Mouse (Mus musculus) hindbrain, embryonic 15.5 days (tissue): ENCODE measurements at regions not wholly inside any gene's neighbourhood (a gene's known extent, or its start where the extent isn't known, plus 50 kb on each side); places are given as distances from the start of the nearest gene placed in this dataset.

ENCODE experiments used
- ATAC-seq: fragments of 200-750 bp; cut with Nextera tagmentation; 2 replicates; pipeline ENCODE4 v1.8.0; 2017; ENCODE audit warnings: low read depth, moderate number of reproducible peaks, moderate TSS enrichment; ENCODE audit not compliant: low FRiP score
- H3K27ac ChIP-seq: fragments of 300-500 bp; sonication (generic); replicated peaks from 2 replicates; pipeline ENCODE4 v1.5.1; 2015; ENCODE audit warnings: mild to moderate bottlenecking, inconsistent platforms
- H3K27me3 ChIP-seq: fragments of 300-500 bp; sonication (generic); 2 replicates; pipeline ENCODE4 v1.6.1; 2015; ENCODE audit warnings: control low read depth, inconsistent platforms
- H3K36me3 ChIP-seq: fragments of 300-500 bp; sonication (generic); 2 replicates; pipeline ENCODE4 v1.6.1; 2015; ENCODE audit warnings: control low read depth, inconsistent platforms
- H3K4me1 ChIP-seq: fragments of 300-500 bp; sonication (generic); replicated peaks from 2 replicates; pipeline ENCODE4 v1.6.1; 2015; ENCODE audit warnings: control low read depth, inconsistent platforms
- H3K4me2 ChIP-seq: fragments of 300-500 bp; sonication (generic); 2 replicates; pipeline ENCODE4 v1.6.1; 2015; ENCODE audit warnings: moderate library complexity, mild to moderate bottlenecking, inconsistent platforms
- H3K4me3 ChIP-seq: fragments of 300-500 bp; sonication (generic); 2 replicates; pipeline ENCODE4 v1.5.1; 2015; ENCODE audit warnings: mild to moderate bottlenecking, inconsistent platforms
- H3K9ac ChIP-seq: fragments of 300-500 bp; sonication (generic); 2 replicates; pipeline ENCODE4 v1.6.1; 2015; ENCODE audit warnings: inconsistent platforms
- H3K9me3 ChIP-seq: fragments of 300-500 bp; sonication (generic); 2 replicates; pipeline ENCODE4 v1.6.1; 2016; ENCODE audit warnings: control low read depth, inconsistent platforms
- WGBS: fragments of 180-500 bp; shearing (Covaris S2); methylation state at CpG from one replicate; pipeline ENCODE4 v1.1.7; 2015; 5-methylcytosine and 5-hydroxymethylcytosine counted together

GRCm38 (mm10) chr6:140297969-140298554 lies 125.8 kb upstream of the Plekha5 start:
- peak overlapping the region; percentile 22 for H3K4me2 ChIP-seq
- no peak overlapping the region for H3K4me3 ChIP-seq
- no peaks in the 10 kb centered on the region for H3K27me3 ChIP-seq
- WGBS, result 57% methylated on average over 14 of the region's 14 CpGs
- no peak overlapping the region for H3K9ac ChIP-seq
- ATAC-seq, result peak; percentile 45; the same call in 1 of the 2 replicates
- no peaks in the 10 kb centered on the region for H3K9me3 ChIP-seq
- peaks cover 7% of the 10 kb centered on the region; the same call in 1 of the 2 replicates for H3K4me1 ChIP-seq
- H3K36me3 ChIP-seq, result no peaks in the 10 kb centered on the region
- no peak overlapping the region for H3K27ac ChIP-seq

GRCm38 (mm10) chr6:140297561-140297960 lies 126.3 kb upstream of the Plekha5 start:
- no peak for ATAC-seq
- 37% methylated on average over 6 of the region's 6 CpGs for WGBS
- Histone ChIP-seq H3K27me3 (no peaks in the 10 kb centered on the region), H3K27ac (no peak overlapping the region), H3K36me3 (no peaks in the 10 kb centered on the region), H3K9ac (no peak overlapping the region), H3K9me3 (no peaks in the 10 kb centered on the region), H3K4me2 (peak overlapping the region; percentile 22; the same call in 1 of the 2 replicates), H3K4me3 (no peak overlapping the region), H3K4me1 (peaks cover 7% of the 10 kb centered on the region; the same call in 1 of the 2 replicates)

GRCm38 (mm10) chr6:140290109-140290508 lies 133.7 kb upstream of the Plekha5 start:
- H3K27ac ChIP-seq, result no peak overlapping the region
- H3K4me1 ChIP-seq, result no peaks in the 10 kb centered on the region
- H3K27me3 ChIP-seq, result no peaks in the 10 kb centered on the region
- H3K9me3 ChIP-seq, result no peaks in the 10 kb centered on the region
- H3K9ac ChIP-seq, result no peak overlapping the region
- no peak overlapping the region for H3K4me3 ChIP-seq
- no peak for ATAC-seq
- no peaks in the 10 kb centered on the region for H3K36me3 ChIP-seq
- 69% methylated on average over 12 of the region's 13 CpGs for WGBS
- no peak overlapping the region for H3K4me2 ChIP-seq

- no peaks in the 10 kb centered on the region for H3K9me3 ChIP-seq
- H3K9ac ChIP-seq, result no peak overlapping the region
- no peak overlapping the region for H3K4me2 ChIP-seq
- WGBS, result 51% methylated on average over 8 of the region's 8 CpGs
- H3K27ac ChIP-seq, result no peak overlapping the region
- H3K36me3 ChIP-seq, result no peaks in the 10 kb centered on the region
- no peaks in the 10 kb centered on the region for H3K4me1 ChIP-seq
- ATAC-seq, result peak; percentile 42; the same call in 1 of the 2 replicates
- no peak overlapping the region for H3K4me3 ChIP-seq
- no peaks in the 10 kb centered on the region for H3K27me3 ChIP-seq
These were observed 135.1 kb upstream of the Plekha5 start for GRCm38 (mm10) chr6:140288799-140289198.

GRCm38 (mm10) chr6:140282285-140282577 lies 141.6 kb upstream of the Plekha5 start:
- no peak for ATAC-seq
- H3K4me2 ChIP-seq, result no peak overlapping the region
- 62% methylated on average over 7 of the region's 7 CpGs for WGBS

GRCm38 (mm10) chr6:140281488-140282284 lies 142.2 kb upstream of the Plekha5 start:
- Histone ChIP-seq H3K27ac (no peak overlapping the region), H3K4me1 (peaks cover 9% of the 10 kb centered on the region; the same call in 1 of the 2 replicates), H3K9ac (no peak overlapping the region), H3K9me3 (no peaks in the 10 kb centered on the region), H3K4me3 (no peak overlapping the region), H3K27me3 (no peaks in the 10 kb centered on the region), H3K4me2 (no peak overlapping the region), H3K36me3 (no peaks in the 10 kb centered on the region)
- no peak for ATAC-seq
- WGBS, result 61% methylated on average over 17 of the region's 17 CpGs

More at GRCm38 (mm10) chr6:140282285-140282577, 141.6 kb upstream of the Plekha5 start:
- H3K27ac ChIP-seq, result no peak overlapping the region
- no peak overlapping the region for H3K4me3 ChIP-seq
- H3K36me3 ChIP-seq, result no peaks in the 10 kb centered on the region
- H3K4me1 ChIP-seq, result peaks cover 9% of the 10 kb centered on the region; the same call in 1 of the 2 replicates
- H3K9ac ChIP-seq, result no peak overlapping the region
- no peaks in the 10 kb centered on the region for H3K27me3 ChIP-seq
- H3K9me3 ChIP-seq, result no peaks in the 10 kb centered on the region

- no peak for ATAC-seq
- Histone ChIP-seq H3K4me1 (peaks cover 9% of the 10 kb centered on the region; the same call in 1 of the 2 replicates), H3K27ac (no peak overlapping the region), H3K9ac (no peak overlapping the region), H3K4me3 (no peak overlapping the region), H3K4me2 (no peak overlapping the region), H3K9me3 (no peaks in the 10 kb centered on the region), H3K36me3 (no peaks in the 10 kb centered on the region), H3K27me3 (no peaks in the 10 kb centered on the region)
- WGBS, result 72% methylated on average over 9 of the region's 9 CpGs
These were observed 142.9 kb upstream of the Plekha5 start for GRCm38 (mm10) chr6:140280817-140281475.

- no peak for ATAC-seq
- Histone ChIP-seq H3K4me1 (peaks cover 9% of the 10 kb centered on the region; the same call in 1 of the 2 replicates), H3K4me3 (no peak overlapping the region), H3K9ac (no peak overlapping the region), H3K36me3 (no peaks in the 10 kb centered on the region), H3K27me3 (no peaks in the 10 kb centered on the region), H3K27ac (no peak overlapping the region), H3K4me2 (no peak overlapping the region), H3K9me3 (no peaks in the 10 kb centered on the region)
- WGBS, result 58% methylated on average over 8 of the region's 8 CpGs
These were observed 144.0 kb upstream of the Plekha5 start for GRCm38 (mm10) chr6:140279736-140280370.

- H3K4me2 ChIP-seq, result no peak overlapping the region
- H3K9me3 ChIP-seq, result no peaks in the 10 kb centered on the region
- no peak overlapping the region for H3K9ac ChIP-seq
- peaks cover 9% of the 10 kb centered on the region; the same call in 1 of the 2 replicates for H3K4me1 ChIP-seq
- no peak overlapping the region for H3K4me3 ChIP-seq
- no peaks in the 10 kb centered on the region for H3K27me3 ChIP-seq
- H3K36me3 ChIP-seq, result no peaks in the 10 kb centered on the region
- 56% methylated on average over 5 of the region's 5 CpGs for WGBS
- no peak for ATAC-seq
- no peak overlapping the region for H3K27ac ChIP-seq
These were observed 145.1 kb upstream of the Plekha5 start for GRCm38 (mm10) chr6:140278750-140279149.

- WGBS, result 86% methylated on average over 6 of the region's 6 CpGs
These were observed 153.3 kb upstream of the Plekha5 start for GRCm38 (mm10) chr6:140270592-140270991.

GRCm38 (mm10) chr6:140268315-140269070 lies 155.4 kb upstream of the Plekha5 start:
- no peaks in the 10 kb centered on the region for H3K4me1 ChIP-seq

More at GRCm38 (mm10) chr6:140270592-140270991, 153.3 kb upstream of the Plekha5 start:
- no peak overlapping the region for H3K9ac ChIP-seq
- no peak overlapping the region for H3K4me3 ChIP-seq
- H3K27me3 ChIP-seq, result no peaks in the 10 kb centered on the region
- no peaks in the 10 kb centered on the region for H3K36me3 ChIP-seq
- no peak overlapping the region for H3K27ac ChIP-seq
- no peak overlapping the region for H3K4me2 ChIP-seq
- H3K4me1 ChIP-seq, result no peaks in the 10 kb centered on the region
- no peaks in the 10 kb centered on the region for H3K9me3 ChIP-seq
- no peak for ATAC-seq

More at GRCm38 (mm10) chr6:140268315-140269070, 155.4 kb upstream of the Plekha5 start:
- no peak for ATAC-seq
- no peak overlapping the region for H3K9ac ChIP-seq
- 25% methylated on average over 11 of the region's 11 CpGs for WGBS
- no peak overlapping the region for H3K4me3 ChIP-seq
- no peak overlapping the region for H3K27ac ChIP-seq
- H3K9me3 ChIP-seq, result no peaks in the 10 kb centered on the region
- no peak overlapping the region for H3K4me2 ChIP-seq
- no peaks in the 10 kb centered on the region for H3K27me3 ChIP-seq
- no peaks in the 10 kb centered on the region for H3K36me3 ChIP-seq
